Mouse (Mus musculus) E14TG2a.4 (cell line): Measurements from ENCODE around the gene Dpp7.

Experiments
- CTCF ChIP-seq: conservative IDR thresholded peaks from 2 replicates; pipeline ENCODE4 v1.5.1; 2014; ENCODE audit warnings: low read length
- NANOG ChIP-seq: IDR thresholded peaks from 2 replicates; pipeline ENCODE4 v1.6.1; 2014; ENCODE audit warnings: borderline replicate concordance, low read length, mixed read lengths
- POU5F1 ChIP-seq: IDR thresholded peaks from 2 replicates; pipeline ENCODE4 v1.6.1; 2014; ENCODE audit warnings: low read length, borderline replicate concordance

GRCm38 (mm10) chr2:25318971-25319773, 37.0 kb downstream of the Dpp7 start, which contains the start of gene Grin1:
- TF ChIP-seq CTCF (no peak), POU5F1 (no peak), NANOG (no peak)
